8 mouse cellular contexts compared by ENCODE assay signal in genomic region chrX:152368054-152368396, GRCm38 (mm10). TPM values are rescaled to one million over a fixed set of nuclear protein-coding genes. Genes with fewer than 3 reads are reported as not detected.
A peak's percentile ranks its signal among the peaks of the same experiment; 100 is the strongest.
DNase-seq lines count a peak whose midpoint lies in the region; ATAC-seq and TF ChIP-seq lines count a peak whose summit lies in the region.

No protein-coding gene starts in this region.

- H3K9me3 ChIP-seq in heart, postnatal 0 days (replicated peaks; ENCODE audit: control insufficient read depth, low read length), result no peaks in the 10 kb centered on the region
- H3K9me3 ChIP-seq in hindbrain, embryonic 11.5 days (ENCODE audit: control insufficient read depth, low read length), result no peaks in the 10 kb centered on the region
- H3K9me3 ChIP-seq in midbrain, embryonic 14.5 days (ENCODE audit: control insufficient read depth, low read length), result no peaks in the 10 kb centered on the region

- no peak for TF ChIP-seq EP300 in heart, postnatal 0 days (IDR thresholded peaks at IDR 0.05; ENCODE audit: low read depth)

- no peaks in the 10 kb centered on the region for H3K4me1 ChIP-seq in heart, postnatal 0 days (ENCODE audit: control insufficient read depth, insufficient read depth)
- no peaks in the 10 kb centered on the region for H3K4me1 ChIP-seq in brown adipose tissue, adult 24 weeks (ENCODE audit: control insufficient read depth, insufficient read depth, insufficient read length, low read length)
- no peaks in the 10 kb centered on the region for H3K4me1 ChIP-seq in hindbrain, embryonic 11.5 days (replicated peaks; ENCODE audit: control insufficient read depth, insufficient read depth, low read length)
- H3K4me1 ChIP-seq in midbrain, embryonic 14.5 days (ENCODE audit: control insufficient read depth, insufficient read depth, low read length), result peaks cover 20% of the 10 kb centered on the region; the same call in 1 of the 2 replicates

- H3K9ac ChIP-seq in heart, postnatal 0 days (replicated peaks; ENCODE audit: low read depth, low read length), result no peak overlapping the region
- peak overlapping the region; percentile 71 for H3K9ac ChIP-seq in hindbrain, embryonic 11.5 days (ENCODE audit: low read depth, low read length)
- peak overlapping the region; percentile 75 for H3K9ac ChIP-seq in midbrain, embryonic 14.5 days (replicated peaks; ENCODE audit: low read length)

- no peak for DNase-seq in heart, postnatal 0 days (ENCODE audit: low spot score)
- no peak for DNase-seq in heart, adult 18-20 months
- peak; percentile 25 for DNase-seq in hindbrain, embryonic 11.5 days (ENCODE audit: low spot score)
- peak; percentile 48 for DNase-seq in midbrain, embryonic 14.5 days
- DNase-seq in left cerebral cortex, adult 8-10 months (ENCODE audit: low spot score in 2 of 2), result no peak
- no peak for DNase-seq in layer of hippocampus, adult 9-10 months (ENCODE audit: low spot score)

- peaks cover 13% of the 10 kb centered on the region for H3K27me3 ChIP-seq in heart, postnatal 0 days (ENCODE audit: control insufficient read depth, insufficient read depth, low read length)
- peaks cover 22% of the 10 kb centered on the region for H3K27me3 ChIP-seq in hindbrain, embryonic 11.5 days (ENCODE audit: control insufficient read depth, insufficient read depth, low read length)
- H3K27me3 ChIP-seq in midbrain, embryonic 14.5 days (ENCODE audit: control insufficient read depth, insufficient read depth, low read length), result peaks cover 21% of the 10 kb centered on the region

- no peaks in the 10 kb centered on the region for H3K36me3 ChIP-seq in heart, postnatal 0 days (replicated peaks; ENCODE audit: control insufficient read depth, insufficient read depth, low read length)
- H3K36me3 ChIP-seq in hindbrain, embryonic 11.5 days (ENCODE audit: control insufficient read depth, insufficient read depth, low read length), result no peaks in the 10 kb centered on the region
- H3K36me3 ChIP-seq in midbrain, embryonic 14.5 days (ENCODE audit: control insufficient read depth, insufficient read depth, low read length), result no peaks in the 10 kb centered on the region

- peak overlapping the region; percentile 61 for H3K4me2 ChIP-seq in heart, postnatal 0 days (ENCODE audit: low read depth, low read length)
- H3K4me2 ChIP-seq in hindbrain, embryonic 11.5 days (replicated peaks; ENCODE audit: low read depth, low read length), result peak overlapping the region; percentile 48
- H3K4me2 ChIP-seq in midbrain, embryonic 14.5 days (ENCODE audit: low read length), result peak overlapping the region; percentile 59

- whole genome bisulfite sequencing in heart, postnatal 0 days, result 29% methylated on average over 4 of the region's 4 CpGs
- 29% methylated on average over 4 of the region's 4 CpGs for WGBS in hindbrain, embryonic 11.5 days
- 17% methylated on average over 4 of the region's 4 CpGs for WGBS in midbrain, embryonic 14.5 days

- no peak overlapping the region for H3K27ac ChIP-seq in heart, postnatal 0 days (ENCODE audit: low read depth)
- no peak overlapping the region for H3K27ac ChIP-seq in brown adipose tissue, adult 24 weeks (replicated peaks; ENCODE audit: low read depth, low read length)
- H3K27ac ChIP-seq in hindbrain, embryonic 11.5 days (ENCODE audit: low read depth, low read length), result peak overlapping the region; percentile 72
- H3K27ac ChIP-seq in midbrain, embryonic 14.5 days (replicated peaks; ENCODE audit: low read depth, low read length), result peak overlapping the region; percentile 87

- H3K4me3 ChIP-seq in heart, postnatal 0 days (ENCODE audit: low read depth, low read length), result peak overlapping the region; percentile 50
- H3K4me3 ChIP-seq in brown adipose tissue, adult 24 weeks (ENCODE audit: insufficient read depth, low read depth, low read length), result peak overlapping the region; percentile 46; the same call in 1 of the 2 replicates
- peak overlapping the region; percentile 52 for H3K4me3 ChIP-seq in hindbrain, embryonic 11.5 days (ENCODE audit: low read depth, low read length)
- peak overlapping the region; percentile 53 for H3K4me3 ChIP-seq in midbrain, embryonic 14.5 days (replicated peaks; ENCODE audit: low read depth, low read length)

- ATAC-seq in heart, postnatal 0 days (ENCODE audit: insufficient read depth, low read depth), result no peak; the same call in 1 of the 2 replicates
- no peak; the same call in 1 of the 2 replicates for ATAC-seq in hindbrain, embryonic 11.5 days (ENCODE audit: low FRiP score)
- ATAC-seq in midbrain, embryonic 14.5 days (ENCODE audit: low FRiP score, low TSS enrichment), result peak; percentile 47
- no peak for ATAC-seq in megakaryocyte-erythroid progenitor cell, adult 5-6 weeks (replicated peaks; ENCODE audit: low FRiP score, low TSS enrichment, poor library complexity, severe bottlenecking)

- no peak for TF ChIP-seq CTCF in heart, postnatal 0 days (IDR thresholded peaks at IDR 0.05; ENCODE audit: low read depth)

RNA-seq across cellular contexts. Expression of gene Gpr173, which starts 0.5 kb away (rescaled TPM):
- 2.4 and 5.1 TPM in 2 replicates for total RNA-seq in heart, postnatal 0 days (2014; rRNA removed; ENCODE audit: low replicate concordance)
- polyA plus RNA-seq in heart, postnatal 0 days (2015; fragmentation: Nextera tagmentation; extraction: Ambion mirVana), result 0.74 and 1.3 TPM in 2 replicates
- under 1 TPM; 0.51 to 0.74 TPM for total RNA-seq in heart, adult 18-20 months (2021)
- 1.2 TPM in 1 of 2 replicates, not detected in the other for polyA plus RNA-seq in brown adipose tissue, adult 24 weeks (2012; ENCODE audit: insufficient read depth, insufficient read length, missing spikeins)
- 4.7 and 7.2 TPM in 2 replicates for polyA plus RNA-seq in hindbrain, embryonic 11.5 days (2014; fragmentation: Nextera tagmentation; extraction: Ambion mirVana)
- polyA plus RNA-seq in midbrain, embryonic 14.5 days (2014; fragmentation: Nextera tagmentation; extraction: Ambion mirVana), result 6.8 and 10.0 TPM in 2 replicates
- total RNA-seq in left cerebral cortex, adult 8-10 months (2022), result 10 to 100 TPM; 13.9 to 16.2 (median 14.5) TPM
- not detected in 2 replicates for total RNA-seq in megakaryocyte-erythroid progenitor cell, adult 5-6 weeks (2014; fragmentation: Nextera tagmentation)
- total RNA-seq in megakaryocyte-erythroid progenitor cell, adult 5-6 weeks (2017), result not detected in 2 replicates

RNA-seq across cellular contexts. Expression of gene Tspyl2, which starts 25.8 kb away (rescaled TPM):
- total RNA-seq in heart, postnatal 0 days (2014; rRNA removed; ENCODE audit: low replicate concordance), result 11.1 and 11.2 TPM in 2 replicates
- 7.8 and 10.4 TPM in 2 replicates for polyA plus RNA-seq in heart, postnatal 0 days (2015; fragmentation: Nextera tagmentation; extraction: Ambion mirVana)
- 10 to 100 TPM in 1 of 2 experiments, 1 to 10 TPM in 1; 9.4 to 14.8 TPM for total RNA-seq in heart, adult 18-20 months (2021)
- 7.0 and 7.7 TPM in 2 replicates for polyA plus RNA-seq in brown adipose tissue, adult 24 weeks (2012; ENCODE audit: insufficient read depth, insufficient read length, missing spikeins)
- polyA plus RNA-seq in hindbrain, embryonic 11.5 days (2014; fragmentation: Nextera tagmentation; extraction: Ambion mirVana), result 29.4 and 38.5 TPM in 2 replicates
- polyA plus RNA-seq in midbrain, embryonic 14.5 days (2014; fragmentation: Nextera tagmentation; extraction: Ambion mirVana), result 41.0 and 51.2 TPM in 2 replicates
- total RNA-seq in left cerebral cortex, adult 8-10 months (2022), result 100 to 1,000 TPM; 108 to 135 (median 115) TPM
- total RNA-seq in megakaryocyte-erythroid progenitor cell, adult 5-6 weeks (2014; fragmentation: Nextera tagmentation), result 8.2 and 9.3 TPM in 2 replicates
- total RNA-seq in megakaryocyte-erythroid progenitor cell, adult 5-6 weeks (2017), result 14.0 and 33.9 TPM in 2 replicates

RNA-seq across cellular contexts. Expression of gene Kantr, which starts 40.7 kb away (rescaled TPM):
- 0.08 and 1.0 TPM in 2 replicates for total RNA-seq in heart, postnatal 0 days (2014; rRNA removed; ENCODE audit: low replicate concordance)
- 2.8 and 3.3 TPM in 2 replicates for polyA plus RNA-seq in heart, postnatal 0 days (2015; fragmentation: Nextera tagmentation; extraction: Ambion mirVana)
- 1 to 10 TPM; 2.7 to 5.7 TPM for total RNA-seq in heart, adult 18-20 months (2021)
- 2.9 and 3.3 TPM in 2 replicates for polyA plus RNA-seq in brown adipose tissue, adult 24 weeks (2012; ENCODE audit: insufficient read depth, insufficient read length, missing spikeins)
- polyA plus RNA-seq in hindbrain, embryonic 11.5 days (2014; fragmentation: Nextera tagmentation; extraction: Ambion mirVana), result 15.5 and 16.2 TPM in 2 replicates
- 36.9 TPM in 2 replicates for polyA plus RNA-seq in midbrain, embryonic 14.5 days (2014; fragmentation: Nextera tagmentation; extraction: Ambion mirVana)
- total RNA-seq in left cerebral cortex, adult 8-10 months (2022), result 10 to 100 TPM; 52.2 to 63.5 (median 53.7) TPM
- 9.7 and 24.7 TPM in 2 replicates for total RNA-seq in megakaryocyte-erythroid progenitor cell, adult 5-6 weeks (2014; fragmentation: Nextera tagmentation)
- 0.52 and 1.6 TPM in 2 replicates for total RNA-seq in megakaryocyte-erythroid progenitor cell, adult 5-6 weeks (2017)

Comparison
In these comparisons a context has a peak if more than half of its experiments do, and no peak if none do; other contexts are left out.
1. DNase-seq: peak in hindbrain, embryonic 11.5 days (single experiment) and midbrain, embryonic 14.5 days (single experiment); none in heart, postnatal 0 days (single experiment), heart, adult 18-20 months (0 of 2), left cerebral cortex, adult 8-10 months (0 of 2) and layer of hippocampus, adult 9-10 months (single experiment).
2. H3K27ac ChIP-seq: peak in hindbrain, embryonic 11.5 days (single experiment) and midbrain, embryonic 14.5 days (single experiment); none in heart, postnatal 0 days (single experiment) and brown adipose tissue, adult 24 weeks (single experiment).
3. Peak in every context shown above with its lines, with median percentiles within 50 percentile points of each other: H3K4me2 ChIP-seq and H3K4me3 ChIP-seq.